ENCODE assay signal across 13 mouse cellular contexts in genomic region chr13:24051496-24051895, GRCm38 (mm10).
"Had no signal": no experiment of that assay in that cellular context is flagged by ENCODE, and none has a peak within 500 bp of the region (broad histone marks: within the 10 kb centered on the region; RNA-seq: fewer than 3 reads in every experiment).

No protein-coding gene starts in this region.

- ATAC-seq: intestine, postnatal 0 days; midbrain, embryonic 13.5 days; midbrain, embryonic 16.5 days had no signal

- H3K27ac ChIP-seq: kidney, postnatal 0 days; liver, embryonic 14.5 days; midbrain, embryonic 13.5 days had no signal

- H3K9ac ChIP-seq: liver, embryonic 14.5 days; midbrain, embryonic 13.5 days had no signal

- H3K4me2 ChIP-seq: midbrain, embryonic 13.5 days had no signal

- H3K4me3 ChIP-seq: left cerebral cortex, adult 2 months; midbrain, embryonic 13.5 days had no signal

- H3K9me3 ChIP-seq: midbrain, embryonic 13.5 days had no signal

- H3K36me3 ChIP-seq: midbrain, embryonic 13.5 days had no signal

- DNase-seq: kidney, adult 2 months; kidney, postnatal 25 days; layer of hippocampus, postnatal 36 days; lung, adult 2 months; lung, postnatal 14 days; lung, postnatal 4 days; thymus, postnatal 25 days had no signal
